Mouse (Mus musculus): Measurements from ENCODE around the gene Aldh9a1.
"Not testable (repeated sequence)": the region's sequence is repeated elsewhere in the genome, so short reads cannot be mapped to it uniquely, and the experiment has no call there.

Gene Aldh9a1

GRCm38 (mm10) chr1:167349815-167350596 is at the start of gene Aldh9a1:
Aldh9a1 (plus strand) TSS chr1:167349991.
- DNase-seq = peak; percentile 88

- no peak for DNase-seq
These were observed 49.7 kb upstream of the Aldh9a1 start for GRCm38 (mm10) chr1:167300122-167300521.

GRCm38 (mm10) chr1:167305501-167306137 is 44.2 kb upstream of the Aldh9a1 start:
- DNase-seq = no peak

GRCm38 (mm10) chr1:167306451-167307240 is 43.1 kb upstream of the Aldh9a1 start:
- DNase-seq = peak; percentile 39

GRCm38 (mm10) chr1:167307674-167308073 is 42.1 kb upstream of the Aldh9a1 start:
- DNase-seq = no peak

GRCm38 (mm10) chr1:167308261-167309054 is 41.3 kb upstream of the Aldh9a1 start, which contains the start of gene Tmco1:
Tmco1 (plus strand) TSS chr1:167308378.
- DNase-seq = peak; percentile 98

GRCm38 (mm10) chr1:167312367-167312766 is 37.4 kb upstream of the Aldh9a1 start:
- DNase-seq = no peak

- no peak for DNase-seq
These were observed 36.6 kb upstream of the Aldh9a1 start for GRCm38 (mm10) chr1:167313220-167313619.

- DNase-seq = no peak
These were observed 28.1 kb upstream of the Aldh9a1 start for GRCm38 (mm10) chr1:167321691-167322090.

GRCm38 (mm10) chr1:167328776-167329175 is 21.0 kb upstream of the Aldh9a1 start:
- DNase-seq = no peak

GRCm38 (mm10) chr1:167331106-167331505 is 18.7 kb upstream of the Aldh9a1 start:
- DNase-seq = no peak

GRCm38 (mm10) chr1:167336398-167336797 is 13.4 kb upstream of the Aldh9a1 start:
- DNase-seq = no peak

- peak; percentile 92 for DNase-seq
These were observed 12.2 kb upstream of the Aldh9a1 start for GRCm38 (mm10) chr1:167337463-167338095.

GRCm38 (mm10) chr1:167339177-167339781 is 10.5 kb upstream of the Aldh9a1 start:
- DNase-seq = no peak

GRCm38 (mm10) chr1:167340111-167340787 is 9.5 kb upstream of the Aldh9a1 start:
- DNase-seq = no peak

- DNase-seq = no peak
These were observed 8.8 kb upstream of the Aldh9a1 start for GRCm38 (mm10) chr1:167340910-167341528.

GRCm38 (mm10) chr1:167342831-167343230 is 7.0 kb upstream of the Aldh9a1 start:
- no peak for DNase-seq

- DNase-seq = not testable (repeated sequence)
These were observed 3.7 kb upstream of the Aldh9a1 start for GRCm38 (mm10) chr1:167345994-167346520.

- not testable (repeated sequence) for DNase-seq
These were observed 585 bp upstream of the Aldh9a1 start for GRCm38 (mm10) chr1:167349206-167349605.

All from right cerebral cortex, adult 18-20 months (tissue).